Mouse (Mus musculus) heart, adult 9 months (tissue): ENCODE measurements around the gene Proca1.

Source experiments
- DNase-seq, 2 experiments: peaks; one replicate each; pipeline ENCODE4 v3.0.0; 2022; ENCODE audit warnings: low spot score in 2 of 2

Proca1 gene

GRCm38 (mm10) chr11:78223586-78223985 lies 30.4 kb downstream of the Proca1 start:
- DNase-seq = no peak

GRCm38 (mm10) chr11:78231518-78231917 lies 38.3 kb downstream of the Proca1 start:
- DNase-seq = no peak

- DNase-seq = peak in 1 of 2 experiments; percentile 18
These were observed 47.1 kb downstream of the Proca1 start for GRCm38 (mm10) chr11:78240193-78240857.

- DNase-seq = no peak
These were observed 52.1 kb downstream of the Proca1 start for GRCm38 (mm10) chr11:78245261-78245626.

- peak; percentile 91 to 93 for DNase-seq
These were observed 52.6 kb downstream of the Proca1 start, which contains the start of the genes Sdf2 and Supt6 for GRCm38 (mm10) chr11:78245627-78246317. TSS of gene Sdf2 (plus strand) at chr11:78245746. TSS of gene Supt6 (minus strand) at chr11:78245987.

- no peak for DNase-seq
These were observed 53.3 kb downstream of the Proca1 start for GRCm38 (mm10) chr11:78246318-78247011.

GRCm38 (mm10) chr11:78247012-78247348 lies 53.8 kb downstream of the Proca1 start:
- DNase-seq = no peak

- no peak for DNase-seq
These were observed 54.5 kb downstream of the Proca1 start for GRCm38 (mm10) chr11:78247727-78248140.
